Comparison of ENCODE assay signal across 46 mouse cellular contexts in the genomic region with DNA sequence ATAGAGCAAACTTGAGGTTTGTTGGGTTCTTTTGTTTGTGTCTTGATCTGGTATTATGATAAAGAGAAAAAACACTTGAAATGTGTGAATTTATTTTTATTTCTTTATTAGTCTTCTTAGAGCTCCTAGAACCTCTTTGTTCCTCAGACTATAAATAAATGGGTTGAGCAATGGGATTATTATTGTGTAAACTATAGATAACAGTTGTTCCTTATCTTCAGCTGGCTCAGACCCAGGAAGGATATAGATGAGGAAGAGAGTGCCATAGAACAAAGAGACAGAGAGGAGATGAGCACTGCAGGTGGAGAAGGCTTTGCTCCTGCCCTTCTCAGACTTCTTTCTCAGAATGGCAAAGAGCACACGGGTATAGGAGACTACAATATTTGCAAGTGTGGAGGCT. TPM values are rescaled to one million over a fixed set of nuclear protein-coding genes. Genes with fewer than 3 reads are reported as not detected.
"Had no signal": no experiment of that assay in that cellular context is flagged by ENCODE, and none has a peak within 500 bp of the region (broad histone marks: within the 10 kb centered on the region; RNA-seq: fewer than 3 reads in every experiment).

No protein-coding gene starts in this region.

- DNase-seq: liver; liver, embryonic 13.5 days; liver, postnatal 0 days; lung, adult 18-20 months; lung, adult 2 months; lung, embryonic 14.5 days; lung, postnatal 10 days; lung, postnatal 14 days; lung, postnatal 36 days; lung, postnatal 4 days; midbrain, embryonic 14.5 days had no signal

- H3K36me3 ChIP-seq: limb, embryonic 10.5 days; limb, embryonic 12.5 days; limb, embryonic 13.5 days; limb, embryonic 15.5 days; liver, embryonic 12.5 days; liver, embryonic 13.5 days; liver, embryonic 15.5 days; lung, embryonic 15.5 days; midbrain, embryonic 10.5 days; midbrain, embryonic 12.5 days; midbrain, embryonic 13.5 days; midbrain, embryonic 15.5 days; neural tube, embryonic 12.5 days had no signal

- H3K9me3 ChIP-seq: limb, embryonic 10.5 days; limb, embryonic 12.5 days; limb, embryonic 13.5 days; limb, embryonic 15.5 days; liver, embryonic 12.5 days; liver, embryonic 13.5 days; lung, embryonic 15.5 days; midbrain, embryonic 10.5 days; midbrain, embryonic 12.5 days; midbrain, embryonic 13.5 days; midbrain, embryonic 15.5 days; neural tube, embryonic 12.5 days had no signal

- H3K4me1 ChIP-seq: limb, embryonic 10.5 days; limb, embryonic 12.5 days; limb, embryonic 13.5 days; limb, embryonic 15.5 days; liver, embryonic 12.5 days; liver, embryonic 13.5 days; liver, embryonic 15.5 days; lung, embryonic 15.5 days; megakaryocyte, embryonic 14.5 days; midbrain, embryonic 10.5 days; midbrain, embryonic 12.5 days; midbrain, embryonic 13.5 days; midbrain, embryonic 15.5 days; neural tube, embryonic 12.5 days had no signal

- H3K27ac ChIP-seq: limb, embryonic 10.5 days; limb, embryonic 12.5 days; limb, embryonic 13.5 days; limb, embryonic 15.5 days; liver, embryonic 12.5 days; liver, embryonic 13.5 days; liver, embryonic 14.5 days; liver, embryonic 15.5 days; lung, embryonic 15.5 days; macrophage; midbrain, embryonic 10.5 days; midbrain, embryonic 12.5 days; midbrain, embryonic 13.5 days; midbrain, embryonic 15.5 days; neural tube, embryonic 12.5 days had no signal

- H3K27me3 ChIP-seq: limb, embryonic 12.5 days; limb, embryonic 13.5 days; limb, embryonic 15.5 days; liver, embryonic 12.5 days; liver, embryonic 13.5 days; liver, embryonic 15.5 days; lung, embryonic 15.5 days; megakaryocyte, embryonic 14.5 days; midbrain, embryonic 12.5 days; midbrain, embryonic 13.5 days; midbrain, embryonic 15.5 days; neural tube, embryonic 12.5 days had no signal

- H3K4me3 ChIP-seq: limb, embryonic 10.5 days; limb, embryonic 12.5 days; limb, embryonic 13.5 days; limb, embryonic 15.5 days; liver, embryonic 12.5 days; liver, embryonic 13.5 days; liver, embryonic 15.5 days; lung, embryonic 15.5 days; megakaryocyte, embryonic 14.5 days; midbrain, embryonic 10.5 days; midbrain, embryonic 12.5 days; midbrain, embryonic 13.5 days; midbrain, embryonic 15.5 days; myocyte; neural tube, embryonic 12.5 days had no signal

- H3K9ac ChIP-seq: limb, embryonic 12.5 days; limb, embryonic 13.5 days; limb, embryonic 15.5 days; liver, embryonic 12.5 days; liver, embryonic 13.5 days; liver, embryonic 14.5 days; liver, embryonic 15.5 days; liver, postnatal 0 days; lung, embryonic 14.5 days; lung, embryonic 15.5 days; midbrain, embryonic 12.5 days; midbrain, embryonic 13.5 days; midbrain, embryonic 15.5 days; neural tube, embryonic 12.5 days had no signal

- ATAC-seq: liver, embryonic 12.5 days; liver, postnatal 0 days; lung, postnatal 0 days; midbrain, embryonic 13.5 days; midbrain, embryonic 15.5 days; midbrain, embryonic 16.5 days had no signal

RNA-seq across cellular contexts. Expression of gene Olfr202, which starts 3.1 kb away (rescaled TPM):
- total RNA-seq: left cerebral cortex, adult 8-10 months; left cerebral cortex, postnatal 10 days; left cerebral cortex, postnatal 25 days; left cerebral cortex, postnatal 36 days; liver, adult 2 months; megakaryocyte progenitor cell, adult 5-6 weeks; megakaryocyte, adult 5-6 weeks; megakaryocyte-erythroid progenitor cell, adult 5-6 weeks; midbrain, postnatal 0 days; monocyte, adult 5-6 weeks had no signal
- polyA plus RNA-seq: limb, embryonic 10.5 days; limb, embryonic 11.5 days; limb, embryonic 12.5 days; limb, embryonic 13.5 days; limb, embryonic 14.5 days; limb, embryonic 15.5 days; liver, adult 2 months; liver, embryonic 11.5 days; liver, embryonic 12.5 days; liver, embryonic 13.5 days; liver, embryonic 14.5 days; liver, embryonic 15.5 days; liver, embryonic 16.5 days; liver, postnatal 0 days; lung, adult 2 months; lung, embryonic 14.5 days; lung, embryonic 15.5 days; lung, embryonic 16.5 days; lung, postnatal 0 days; macrophage; midbrain, embryonic 10.5 days; midbrain, embryonic 11.5 days; midbrain, embryonic 12.5 days; midbrain, embryonic 13.5 days; midbrain, embryonic 14.5 days; midbrain, embryonic 15.5 days; midbrain, embryonic 16.5 days; midbrain, postnatal 0 days; myocyte; neural tube, embryonic 11.5 days; neural tube, embryonic 12.5 days had no signal

RNA-seq across cellular contexts. Expression of gene Olfr201, which starts 11.0 kb away (rescaled TPM):
- total RNA-seq: left cerebral cortex, adult 8-10 months; left cerebral cortex, postnatal 10 days; left cerebral cortex, postnatal 25 days; left cerebral cortex, postnatal 36 days; liver, adult 2 months; megakaryocyte progenitor cell, adult 5-6 weeks; megakaryocyte, adult 5-6 weeks; megakaryocyte-erythroid progenitor cell, adult 5-6 weeks; midbrain, postnatal 0 days; monocyte, adult 5-6 weeks had no signal
- polyA plus RNA-seq: limb, embryonic 10.5 days; limb, embryonic 11.5 days; limb, embryonic 12.5 days; limb, embryonic 13.5 days; limb, embryonic 14.5 days; limb, embryonic 15.5 days; liver, adult 2 months; liver, embryonic 11.5 days; liver, postnatal 0 days; lung, adult 2 months; lung, embryonic 14.5 days; lung, embryonic 15.5 days; lung, embryonic 16.5 days; lung, postnatal 0 days; macrophage; midbrain, embryonic 11.5 days; midbrain, embryonic 12.5 days; midbrain, embryonic 13.5 days; midbrain, embryonic 14.5 days; midbrain, embryonic 15.5 days; midbrain, embryonic 16.5 days; midbrain, postnatal 0 days; myocyte; neural tube, embryonic 11.5 days; neural tube, embryonic 12.5 days had no signal

RNA-seq across cellular contexts. Expression of gene Olfr203, which starts 15.2 kb away (rescaled TPM):
- total RNA-seq: left cerebral cortex, adult 8-10 months; left cerebral cortex, postnatal 10 days; left cerebral cortex, postnatal 25 days; left cerebral cortex, postnatal 36 days; liver, adult 2 months; megakaryocyte progenitor cell, adult 5-6 weeks; megakaryocyte, adult 5-6 weeks; megakaryocyte-erythroid progenitor cell, adult 5-6 weeks; midbrain, postnatal 0 days; monocyte, adult 5-6 weeks had no signal
- polyA plus RNA-seq: limb, embryonic 10.5 days; limb, embryonic 11.5 days; limb, embryonic 12.5 days; limb, embryonic 13.5 days; limb, embryonic 14.5 days; limb, embryonic 15.5 days; liver, adult 2 months; liver, embryonic 11.5 days; liver, embryonic 12.5 days; liver, embryonic 13.5 days; liver, embryonic 14.5 days; liver, embryonic 15.5 days; liver, embryonic 16.5 days; liver, postnatal 0 days; lung, adult 2 months; lung, embryonic 14.5 days; lung, embryonic 15.5 days; lung, embryonic 16.5 days; lung, postnatal 0 days; macrophage; midbrain, embryonic 10.5 days; midbrain, embryonic 11.5 days; midbrain, embryonic 12.5 days; midbrain, embryonic 13.5 days; midbrain, embryonic 14.5 days; midbrain, embryonic 15.5 days; midbrain, embryonic 16.5 days; midbrain, postnatal 0 days; myocyte; neural tube, embryonic 11.5 days; neural tube, embryonic 12.5 days had no signal

RNA-seq across cellular contexts. Expression of gene Olfr204, which starts 34.6 kb away (rescaled TPM):
- total RNA-seq: left cerebral cortex, postnatal 10 days; left cerebral cortex, postnatal 25 days; liver, adult 2 months; megakaryocyte, adult 5-6 weeks; megakaryocyte-erythroid progenitor cell, adult 5-6 weeks; midbrain, postnatal 0 days; monocyte, adult 5-6 weeks had no signal
- polyA plus RNA-seq: limb, embryonic 10.5 days; limb, embryonic 11.5 days; limb, embryonic 12.5 days; limb, embryonic 13.5 days; limb, embryonic 14.5 days; limb, embryonic 15.5 days; liver, adult 2 months; liver, embryonic 11.5 days; liver, embryonic 12.5 days; liver, embryonic 13.5 days; liver, embryonic 14.5 days; liver, embryonic 15.5 days; liver, embryonic 16.5 days; liver, postnatal 0 days; lung, adult 2 months; lung, embryonic 14.5 days; lung, embryonic 15.5 days; lung, embryonic 16.5 days; lung, postnatal 0 days; macrophage; midbrain, embryonic 10.5 days; midbrain, embryonic 11.5 days; midbrain, embryonic 12.5 days; midbrain, embryonic 13.5 days; midbrain, embryonic 14.5 days; midbrain, embryonic 15.5 days; midbrain, embryonic 16.5 days; midbrain, postnatal 0 days; myocyte; neural tube, embryonic 11.5 days; neural tube, embryonic 12.5 days had no signal

RNA-seq across cellular contexts. Expression of gene Olfr205, which starts 47.5 kb away (rescaled TPM):
- total RNA-seq: left cerebral cortex, adult 8-10 months; left cerebral cortex, postnatal 10 days; left cerebral cortex, postnatal 25 days; left cerebral cortex, postnatal 36 days; liver, adult 2 months; megakaryocyte progenitor cell, adult 5-6 weeks; megakaryocyte, adult 5-6 weeks; megakaryocyte-erythroid progenitor cell, adult 5-6 weeks; midbrain, postnatal 0 days; monocyte, adult 5-6 weeks had no signal
- polyA plus RNA-seq: limb, embryonic 10.5 days; limb, embryonic 11.5 days; limb, embryonic 12.5 days; limb, embryonic 13.5 days; limb, embryonic 14.5 days; limb, embryonic 15.5 days; liver, adult 2 months; liver, embryonic 11.5 days; liver, embryonic 12.5 days; liver, embryonic 13.5 days; liver, embryonic 14.5 days; liver, embryonic 15.5 days; liver, embryonic 16.5 days; liver, postnatal 0 days; lung, adult 2 months; lung, embryonic 14.5 days; lung, embryonic 15.5 days; lung, embryonic 16.5 days; lung, postnatal 0 days; macrophage; midbrain, embryonic 10.5 days; midbrain, embryonic 11.5 days; midbrain, embryonic 12.5 days; midbrain, embryonic 13.5 days; midbrain, embryonic 14.5 days; midbrain, embryonic 15.5 days; midbrain, embryonic 16.5 days; midbrain, postnatal 0 days; myocyte; neural tube, embryonic 11.5 days; neural tube, embryonic 12.5 days had no signal
